Mouse (Mus musculus) olfactory bulb, adult 2 months (tissue): ENCODE measurements around the gene Foxo6.

Experiments used
- CTCF ChIP-seq: fragments of 200-500 bp; IDR thresholded peaks from 2 replicates; pipeline ENCODE4 v1.5.1; 2012; ENCODE audit warnings: low read depth, mild to moderate bottlenecking, low read length, moderate library complexity; ENCODE audit not compliant: insufficient read depth
- POLR2A ChIP-seq: fragments of 200-500 bp; IDR thresholded peaks from 2 replicates; pipeline ENCODE4 v1.6.1; 2012; ENCODE audit warnings: mild to moderate bottlenecking, low read depth, low read length, moderate library complexity; ENCODE audit not compliant: insufficient read depth

- TF ChIP-seq CTCF, result no peak
- TF ChIP-seq POLR2A, result no peak
Measured at GRCm38 (mm10) chr4:120299287-120299686, 12.1 kb upstream of the Foxo6 start.
